Mouse (Mus musculus): ENCODE measurements around the gene Dppa2. TPM values are rescaled to one million over a fixed set of nuclear protein-coding genes. Genes with fewer than 3 reads are reported as not detected.

The Dppa2 gene
- total RNA-seq (2023): not detected

GRCm38 (mm10) chr16:48303509-48303908, at the start of gene Dppa2:
Gene Dppa2 (plus strand): TSS chr16:48303908.

GRCm38 (mm10) chr16:48283517-48283916, 20.2 kb upstream of the Dppa2 start, which contains the start of gene Dppa4:
Gene Dppa4 (plus strand): TSS chr16:48283733.

Other genes starting within 250 kb of the Dppa2 start
- not detected for gene Dppa4, start 20.2 kb upstream of the Dppa2 start, total RNA-seq (2023)
- gene Gm5485, start 108.5 kb downstream of the Dppa2 start, total RNA-seq (2023): not detected
- 0.27 TPM for gene Morc1, start 127.3 kb downstream of the Dppa2 start, total RNA-seq (2023)